Mouse (Mus musculus) hindbrain, embryonic 12.5 days (tissue): ENCODE data around the gene Btbd9. TPM values are rescaled to one million over a fixed set of nuclear protein-coding genes. Genes with fewer than 3 reads are reported as not detected.
A peak's percentile ranks its signal among the peaks of the same experiment; 100 is the strongest.

Experiments used
- ATAC-seq: fragments of 200-750 bp; cut with Nextera tagmentation; 2 replicates; pipeline ENCODE4 v1.8.0; 2017; ENCODE audit warnings: moderate TSS enrichment; ENCODE audit not compliant: low FRiP score
- H3K27ac ChIP-seq: fragments of 300-500 bp; sonication (generic); 2 replicates; pipeline ENCODE4 v1.5.1; 2016; ENCODE audit warnings: mild to moderate bottlenecking
- H3K27me3 ChIP-seq: fragments of 300-500 bp; sonication (generic); 2 replicates; pipeline ENCODE4 v1.6.1; 2016; ENCODE audit warnings: mild to moderate bottlenecking
- H3K36me3 ChIP-seq: fragments of 300-500 bp; sonication (generic); 2 replicates; pipeline ENCODE4 v1.6.1; 2016; ENCODE audit warnings: mild to moderate bottlenecking
- H3K4me1 ChIP-seq: fragments of 300-500 bp; sonication (generic); 2 replicates; pipeline ENCODE4 v1.6.1; 2016
- H3K4me2 ChIP-seq: fragments of 300-500 bp; sonication (generic); replicated peaks from 2 replicates; pipeline ENCODE4 v1.6.1; 2016; ENCODE audit warnings: mild to moderate bottlenecking
- H3K4me3 ChIP-seq: fragments of 300-500 bp; sonication (generic); 2 replicates; pipeline ENCODE4 v1.5.1; 2016; ENCODE audit warnings: mild to moderate bottlenecking
- H3K9ac ChIP-seq: fragments of 300-500 bp; sonication (generic); 2 replicates; pipeline ENCODE4 v1.6.1; 2016; ENCODE audit warnings: mild to moderate bottlenecking, moderate library complexity
- H3K9me3 ChIP-seq: fragments of 300-500 bp; sonication (generic); replicated peaks from 2 replicates; pipeline ENCODE4 v1.6.1; 2016; ENCODE audit warnings: mild to moderate bottlenecking
- WGBS: fragments of 180-500 bp; shearing (Covaris S2); methylation state at CpG from one replicate; pipeline ENCODE4 v1.1.7; 2016; 5-methylcytosine and 5-hydroxymethylcytosine counted together
- polyA plus RNA-seq: library from polyadenylated mRNA; unstranded; fragments of >200 nt; fragmentation: Nextera tagmentation; extraction: Ambion mirVana; gene quantifications from 2 replicates; pipeline ENCODE4 v1.2.1, GENCODE M21; 2016

The Btbd9 gene
- polyA plus RNA-seq, 1 experiment from 2014 or later, result 106 TPM

DNA sequence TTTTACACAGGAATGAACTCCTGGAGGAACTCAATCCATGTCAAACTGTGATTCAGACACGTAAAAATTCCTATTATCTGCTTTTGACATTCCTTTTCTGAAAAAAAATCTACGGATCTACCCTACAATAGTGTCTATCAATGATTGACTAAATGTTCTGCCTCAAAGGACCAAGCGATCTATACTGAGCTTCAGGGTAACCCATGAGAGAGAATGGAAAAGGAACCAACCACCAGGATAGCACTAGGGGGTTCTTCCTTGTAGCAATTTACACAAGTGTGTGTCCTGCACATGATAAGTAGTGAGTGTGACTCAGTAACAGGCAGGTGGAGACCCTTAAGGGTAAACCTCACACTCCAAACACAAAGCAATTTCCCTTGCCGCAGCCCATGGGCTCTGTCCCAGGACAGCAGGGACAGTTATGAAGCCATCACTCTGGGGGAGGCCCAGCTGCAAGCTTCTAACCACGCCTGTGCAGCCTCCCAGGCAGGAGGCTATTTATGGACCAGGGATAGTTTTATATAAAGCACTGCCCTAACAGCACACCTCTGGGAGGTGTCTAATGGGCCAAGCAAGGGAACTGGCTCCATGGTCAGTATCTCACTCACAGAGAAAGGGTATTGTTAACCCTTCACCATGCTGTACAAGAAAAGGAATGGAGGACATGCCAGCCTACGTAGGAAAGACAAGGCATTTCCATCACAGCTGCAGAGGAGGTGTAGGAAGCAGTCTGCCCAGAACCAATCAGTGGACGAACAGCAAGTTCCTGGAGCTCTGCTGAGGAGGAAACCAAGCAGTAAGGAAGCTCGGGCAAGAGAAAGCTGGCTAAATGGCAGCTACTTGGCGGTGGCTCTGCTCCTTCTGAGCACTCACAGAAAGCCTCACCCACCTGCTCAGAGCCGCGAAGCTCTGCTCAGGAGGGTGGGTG, 306.9 kb downstream of the Btbd9 start:
- Histone ChIP-seq H3K36me3 (peaks cover 3% of the 10 kb centered on the region; the same call in 1 of the 2 replicates), H3K4me3 (no peak overlapping the region), H3K27ac (no peak overlapping the region), H3K4me2 (no peak overlapping the region), H3K4me1 (peaks cover 3% of the 10 kb centered on the region; the same call in 1 of the 2 replicates), H3K9me3 (no peaks in the 10 kb centered on the region), H3K9ac (no peak overlapping the region), H3K27me3 (no peaks in the 10 kb centered on the region)
- ATAC-seq, result no peak
- WGBS, result 74% methylated on average over 11 of the region's 11 CpGs

- Histone ChIP-seq H3K9me3 (no peaks in the 10 kb centered on the region), H3K4me1 (peaks cover 3% of the 10 kb centered on the region; the same call in 1 of the 2 replicates), H3K36me3 (no peaks in the 10 kb centered on the region), H3K4me3 (no peak overlapping the region), H3K4me2 (no peak overlapping the region), H3K9ac (no peak overlapping the region), H3K27ac (no peak overlapping the region), H3K27me3 (no peaks in the 10 kb centered on the region)
- ATAC-seq, result no peak
- WGBS, result 88% methylated on average over 8 of the region's 8 CpGs
Observed at GRCm38 (mm10) chr17:30268456-30268855, 307.8 kb downstream of the Btbd9 start.

DNA sequence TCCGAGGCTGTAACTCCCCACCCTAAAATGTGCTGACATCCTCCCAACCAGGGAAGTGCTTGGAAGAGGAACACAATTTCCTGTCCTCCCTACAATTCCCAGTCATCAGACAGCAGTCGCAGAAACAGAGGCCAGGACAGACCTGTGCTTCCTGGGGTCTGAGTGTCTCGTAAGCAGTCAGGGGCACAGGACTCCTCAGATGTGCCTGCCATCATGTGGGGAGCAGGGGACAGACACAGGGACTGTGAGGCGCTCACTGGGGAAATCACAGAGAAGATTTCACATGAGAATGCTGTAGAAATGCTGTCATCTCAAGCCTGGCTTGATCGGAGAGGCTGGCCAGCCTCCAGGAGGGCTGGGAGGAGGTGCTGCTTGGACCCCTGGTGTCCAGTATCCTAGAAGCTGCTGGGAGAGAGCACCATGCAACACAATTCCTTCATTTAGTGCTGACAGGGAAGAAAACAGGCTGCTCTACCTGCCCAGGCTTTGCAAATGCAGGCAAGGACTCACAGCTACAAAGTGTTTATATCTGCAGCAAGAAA, 308.8 kb downstream of the Btbd9 start:
- Histone ChIP-seq H3K4me3 (no peak overlapping the region), H3K4me2 (no peak overlapping the region), H3K9ac (no peak overlapping the region), H3K4me1 (peaks cover 5% of the 10 kb centered on the region), H3K9me3 (no peaks in the 10 kb centered on the region), H3K27ac (no peak overlapping the region), H3K36me3 (no peaks in the 10 kb centered on the region), H3K27me3 (no peaks in the 10 kb centered on the region)
- no peak for ATAC-seq
- 83% methylated on average over 5 of the region's 5 CpGs for WGBS

- no peaks in the 10 kb centered on the region for H3K36me3 ChIP-seq
- H3K9ac ChIP-seq, result no peak overlapping the region
- H3K27me3 ChIP-seq, result no peaks in the 10 kb centered on the region
- no peak overlapping the region for H3K4me3 ChIP-seq
- H3K4me1 ChIP-seq, result peaks cover 37% of the 10 kb centered on the region
- 87% methylated on average over 2 of the region's 2 CpGs for whole genome bisulfite sequencing
- no peak for ATAC-seq
- H3K9me3 ChIP-seq, result no peaks in the 10 kb centered on the region
- H3K4me2 ChIP-seq, result no peak overlapping the region
- no peak overlapping the region for H3K27ac ChIP-seq
Observed at GRCm38 (mm10) chr17:30263535-30263934, 312.8 kb downstream of the Btbd9 start.

DNA sequence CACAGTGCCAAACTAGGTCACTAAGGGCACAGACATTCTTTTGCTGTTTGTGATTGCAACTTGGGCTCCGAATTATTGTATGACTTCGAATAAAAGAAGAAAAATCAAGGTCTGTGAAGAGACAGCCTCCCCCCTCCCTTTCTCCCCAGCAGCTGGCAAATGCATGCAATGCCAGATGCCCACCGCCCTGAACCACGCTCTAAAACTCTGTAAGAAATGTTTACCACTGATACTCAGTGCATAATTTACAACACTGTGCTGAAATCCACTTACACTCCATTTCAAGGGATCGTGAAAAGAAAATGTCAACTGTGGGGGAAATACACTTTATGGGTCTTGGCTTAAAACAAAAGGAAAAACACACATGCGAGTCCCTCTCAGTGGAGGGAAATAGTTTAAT, 313.3 kb downstream of the Btbd9 start:
- WGBS, result 81% methylated on average over 6 of the region's 6 CpGs
- peaks cover 43% of the 10 kb centered on the region for H3K4me1 ChIP-seq
- H3K9me3 ChIP-seq, result no peaks in the 10 kb centered on the region
- H3K36me3 ChIP-seq, result no peaks in the 10 kb centered on the region
- no peak overlapping the region for H3K4me2 ChIP-seq
- no peak overlapping the region for H3K9ac ChIP-seq
- H3K4me3 ChIP-seq, result no peak overlapping the region
- ATAC-seq, result no peak
- no peaks in the 10 kb centered on the region for H3K27me3 ChIP-seq
- H3K27ac ChIP-seq, result peak overlapping the region; percentile 44; the same call in 1 of the 2 replicates

- no peak for ATAC-seq
- Histone ChIP-seq H3K4me3 (no peak overlapping the region), H3K4me1 (peaks cover 45% of the 10 kb centered on the region), H3K9me3 (no peaks in the 10 kb centered on the region), H3K9ac (no peak overlapping the region), H3K36me3 (no peaks in the 10 kb centered on the region), H3K4me2 (no peak overlapping the region), H3K27me3 (no peaks in the 10 kb centered on the region), H3K27ac (peak overlapping the region; percentile 44; the same call in 1 of the 2 replicates)
- WGBS, result 81% methylated on average over 4 of the region's 4 CpGs
Observed at GRCm38 (mm10) chr17:30262440-30262839, 313.8 kb downstream of the Btbd9 start.

- Histone ChIP-seq H3K4me2 (no peak overlapping the region), H3K27ac (peak overlapping the region; percentile 18; the same call in 1 of the 2 replicates), H3K4me1 (peaks cover 45% of the 10 kb centered on the region)
Observed at GRCm38 (mm10) chr17:30261983-30262340, 314.3 kb downstream of the Btbd9 start.

GRCm38 (mm10) chr17:30261307-30261982, 314.8 kb downstream of the Btbd9 start:
- H3K36me3 ChIP-seq, result no peaks in the 10 kb centered on the region

More at GRCm38 (mm10) chr17:30261983-30262340, 314.3 kb downstream of the Btbd9 start:
- WGBS, result 59% methylated on average over 3 of the region's 3 CpGs
- Histone ChIP-seq H3K36me3 (no peaks in the 10 kb centered on the region), H3K4me3 (no peak overlapping the region), H3K27me3 (no peaks in the 10 kb centered on the region), H3K9ac (no peak overlapping the region), H3K9me3 (no peaks in the 10 kb centered on the region)
- no peak for ATAC-seq

DNA sequence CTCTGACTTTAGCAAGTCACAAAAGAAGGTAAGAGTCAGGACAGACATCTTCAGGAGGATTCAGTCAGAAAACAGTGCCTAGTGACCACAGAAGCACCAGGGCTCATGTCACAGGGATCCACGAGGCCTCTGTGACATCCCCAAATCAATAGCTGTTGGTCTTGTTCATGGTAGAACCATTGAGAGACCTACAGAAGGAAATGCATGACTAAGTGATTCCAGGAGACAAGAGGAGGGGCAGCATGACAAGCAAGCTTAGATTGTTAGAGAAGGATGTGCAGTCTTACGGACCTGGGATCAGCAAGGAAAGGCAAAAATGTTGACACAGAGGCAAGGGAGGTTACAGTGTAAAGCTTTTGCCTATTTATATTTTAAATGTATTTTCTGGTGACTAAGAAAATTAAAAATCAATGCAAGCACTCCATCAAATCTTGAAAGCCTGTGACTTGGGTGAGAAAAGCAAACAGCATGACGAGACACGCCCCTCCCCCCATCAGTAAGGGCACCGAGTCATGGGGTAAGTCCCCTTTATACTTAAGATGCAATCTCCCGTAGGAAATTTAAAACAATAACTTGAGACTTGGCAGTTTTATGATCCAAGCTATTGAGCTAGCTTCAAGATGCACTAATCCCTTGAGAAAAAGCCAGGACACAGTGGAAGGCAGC, 315.5 kb downstream of the Btbd9 start:
- no peaks in the 10 kb centered on the region for H3K27me3 ChIP-seq
- WGBS, result 55% methylated on average over 6 of the region's 6 CpGs
- no peak overlapping the region for H3K4me3 ChIP-seq
- peaks cover 57% of the 10 kb centered on the region for H3K4me1 ChIP-seq
- H3K27ac ChIP-seq, result no peak overlapping the region
- H3K9ac ChIP-seq, result no peak overlapping the region
- H3K9me3 ChIP-seq, result no peaks in the 10 kb centered on the region
- no peak overlapping the region for H3K4me2 ChIP-seq
- H3K36me3 ChIP-seq, result no peaks in the 10 kb centered on the region
- ATAC-seq, result no peak

More at GRCm38 (mm10) chr17:30261307-30261982, 314.8 kb downstream of the Btbd9 start:
- 69% methylated on average over 10 of the region's 10 CpGs for WGBS
- Histone ChIP-seq H3K27me3 (no peaks in the 10 kb centered on the region), H3K4me1 (peaks cover 50% of the 10 kb centered on the region), H3K9me3 (no peaks in the 10 kb centered on the region), H3K27ac (peak overlapping the region; percentile 18; the same call in 1 of the 2 replicates), H3K9ac (no peak overlapping the region), H3K4me3 (no peak overlapping the region), H3K4me2 (no peak overlapping the region)
- ATAC-seq, result no peak

GRCm38 (mm10) chr17:30259938-30260337, 316.4 kb downstream of the Btbd9 start:
- no peak overlapping the region for H3K4me2 ChIP-seq
- WGBS, result 73% methylated on average over 6 of the region's 6 CpGs
- no peak overlapping the region for H3K4me3 ChIP-seq
- H3K36me3 ChIP-seq, result no peaks in the 10 kb centered on the region
- peaks cover 65% of the 10 kb centered on the region for H3K4me1 ChIP-seq
- H3K27ac ChIP-seq, result no peak overlapping the region
- H3K9ac ChIP-seq, result no peak overlapping the region
- no peaks in the 10 kb centered on the region for H3K9me3 ChIP-seq
- no peak for ATAC-seq
- H3K27me3 ChIP-seq, result no peaks in the 10 kb centered on the region

DNA sequence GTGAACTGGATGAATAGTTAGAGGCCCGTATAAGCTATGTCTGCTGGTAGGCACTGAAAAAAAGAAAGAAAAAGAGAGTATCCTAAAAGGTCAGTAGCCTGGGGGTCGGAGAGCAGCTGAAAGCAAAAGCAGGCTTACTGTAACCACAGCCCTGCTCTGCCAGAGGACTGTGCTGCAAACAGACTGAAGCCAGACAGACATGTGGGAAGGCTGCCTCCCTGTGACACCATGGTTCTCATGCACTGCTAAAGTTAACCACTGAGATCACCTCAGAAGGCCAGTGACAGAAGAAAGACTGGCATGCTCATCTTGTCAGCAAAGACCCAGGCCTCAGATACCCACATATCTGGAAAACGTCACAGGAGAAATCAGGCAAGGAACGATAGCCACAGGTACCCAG, 317.8 kb downstream of the Btbd9 start:
- Histone ChIP-seq H3K4me3 (no peak overlapping the region), H3K9ac (no peak overlapping the region), H3K4me1 (peaks cover 75% of the 10 kb centered on the region), H3K27me3 (no peaks in the 10 kb centered on the region), H3K9me3 (no peaks in the 10 kb centered on the region), H3K27ac (no peak overlapping the region), H3K4me2 (no peak overlapping the region), H3K36me3 (no peaks in the 10 kb centered on the region)
- ATAC-seq, result no peak
- WGBS, result 68% methylated on average over 4 of the region's 4 CpGs
